Mouse (Mus musculus) fibroblast of lung, adult 2 months (primary cell): ENCODE results near the gene Dctn3.
"Not testable (repeated sequence)": the region's sequence is repeated elsewhere in the genome, so short reads cannot be mapped to it uniquely, and the experiment has no call there.

Source experiments
- DNase-seq: peaks from one replicate; pipeline ENCODE4 v3.0.0-alpha.2; 2011; ENCODE audit warnings: low read depth

The Dctn3 gene

DNA sequence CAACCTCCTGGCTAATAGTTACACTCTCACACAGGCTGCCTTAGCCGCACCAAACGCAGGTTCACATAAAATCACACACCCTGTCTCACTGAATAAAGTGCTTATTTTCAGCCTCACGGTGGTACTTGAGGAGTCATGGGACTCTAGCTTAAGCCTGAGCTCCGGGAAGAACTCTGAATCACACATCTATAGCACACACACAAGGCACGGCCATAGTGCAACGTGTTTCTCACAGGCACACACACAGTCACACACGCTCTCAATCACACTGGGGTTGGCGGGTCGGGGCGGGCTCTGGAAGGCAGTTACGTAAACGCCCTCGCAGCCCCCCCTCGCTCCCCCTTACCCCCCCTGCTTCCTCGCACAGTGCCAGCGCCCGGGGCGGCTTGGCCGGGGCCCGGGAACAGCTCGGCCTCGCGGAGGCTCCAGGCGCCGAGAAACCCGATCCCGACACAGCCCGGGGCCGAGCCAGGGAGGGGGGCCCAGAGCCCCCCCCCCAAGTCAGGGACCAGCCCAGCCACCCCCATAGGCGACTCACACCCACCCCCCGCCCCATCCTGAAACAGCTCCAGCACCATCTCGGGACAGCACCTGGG is 24.5 kb downstream of the Dctn3 start:
- not testable (repeated sequence) for DNase-seq

DNA sequence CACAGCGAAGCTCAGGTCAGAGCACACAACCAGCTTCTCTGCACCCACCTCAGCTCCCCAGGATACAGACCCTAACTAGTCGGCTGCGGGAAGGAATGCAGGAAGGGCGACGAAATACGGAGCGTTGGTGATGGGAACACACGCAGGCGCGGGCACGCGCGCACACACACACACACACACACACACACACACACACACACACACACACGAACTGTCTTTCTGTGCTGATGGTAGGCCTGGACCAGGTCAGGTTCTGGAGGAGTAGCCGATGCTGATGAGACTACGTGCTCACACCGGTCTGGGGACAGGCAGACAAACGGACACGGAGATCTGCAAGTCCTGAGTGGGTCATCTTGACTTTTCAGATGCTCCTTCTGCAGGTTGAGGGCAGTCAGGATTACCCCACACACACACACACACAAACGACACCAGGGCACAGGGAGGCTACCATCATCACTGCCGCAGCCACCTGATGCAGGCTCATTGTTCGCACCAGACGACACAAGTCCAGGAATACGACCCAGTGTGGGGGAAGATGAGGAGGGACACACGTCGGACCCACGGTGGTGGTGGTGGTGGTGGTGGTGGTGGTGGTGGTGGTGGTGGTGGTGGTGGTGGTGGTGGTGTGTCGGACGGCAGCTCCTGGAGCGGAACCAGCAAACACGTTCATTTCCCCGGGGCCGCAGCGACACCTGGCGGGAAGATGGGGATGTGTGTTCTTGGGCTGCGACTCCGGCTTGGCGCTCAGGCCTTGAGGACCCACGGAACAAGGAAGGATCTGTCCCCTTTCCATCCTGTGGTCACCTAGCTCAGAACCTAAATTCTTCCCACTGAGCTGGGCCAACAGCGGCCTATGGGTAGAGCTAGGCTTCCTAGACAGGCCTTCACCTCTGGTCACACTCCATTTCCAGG is 25.8 kb downstream of the Dctn3 start, which contains the start of gene Cntfr:
Gene Cntfr, minus strand, starts transcription at position 160 of the 912 bp plus-strand sequence.
- not testable (repeated sequence) for DNase-seq

DNA sequence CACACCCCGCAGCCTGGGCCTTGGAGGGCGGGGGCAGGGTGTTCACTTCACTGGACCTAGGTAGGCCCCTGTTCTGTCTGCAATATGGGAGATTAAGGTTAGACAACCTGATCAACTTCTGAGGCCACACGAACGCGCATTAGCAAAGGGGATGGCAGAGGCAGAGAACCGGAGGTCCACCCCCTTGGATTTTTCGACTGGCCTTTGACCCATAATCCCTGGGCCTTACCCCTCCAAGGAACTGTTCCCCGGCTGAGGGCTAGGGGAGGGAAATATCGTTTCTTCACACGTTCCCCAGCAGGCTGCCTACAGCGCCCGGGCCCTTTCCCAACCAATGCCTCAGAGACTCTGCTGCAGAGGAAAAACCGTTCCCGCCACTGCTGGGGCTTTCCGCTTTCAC is 26.5 kb downstream of the Dctn3 start:
- DNase-seq: not testable (repeated sequence)

DNA sequence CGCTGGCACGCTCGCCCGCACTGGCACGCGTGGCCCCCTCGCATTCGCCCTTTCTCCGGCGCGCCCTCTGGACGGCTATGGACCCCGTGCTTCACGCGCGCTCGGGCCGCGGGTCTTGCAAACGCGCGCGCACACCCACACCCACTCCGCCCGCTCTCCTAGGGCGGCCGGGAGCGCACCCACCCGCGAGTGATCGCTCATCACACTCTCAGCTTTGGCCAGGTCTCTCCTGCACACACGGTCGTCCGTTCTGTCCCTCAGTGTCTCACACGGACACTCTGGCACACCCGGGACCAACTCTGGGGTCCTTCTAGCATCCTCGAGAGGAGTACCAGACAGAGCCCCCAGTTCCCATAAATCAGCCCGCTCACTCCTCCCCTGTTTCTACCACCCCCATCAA is 27.2 kb downstream of the Dctn3 start:
- not testable (repeated sequence) for DNase-seq

DNA sequence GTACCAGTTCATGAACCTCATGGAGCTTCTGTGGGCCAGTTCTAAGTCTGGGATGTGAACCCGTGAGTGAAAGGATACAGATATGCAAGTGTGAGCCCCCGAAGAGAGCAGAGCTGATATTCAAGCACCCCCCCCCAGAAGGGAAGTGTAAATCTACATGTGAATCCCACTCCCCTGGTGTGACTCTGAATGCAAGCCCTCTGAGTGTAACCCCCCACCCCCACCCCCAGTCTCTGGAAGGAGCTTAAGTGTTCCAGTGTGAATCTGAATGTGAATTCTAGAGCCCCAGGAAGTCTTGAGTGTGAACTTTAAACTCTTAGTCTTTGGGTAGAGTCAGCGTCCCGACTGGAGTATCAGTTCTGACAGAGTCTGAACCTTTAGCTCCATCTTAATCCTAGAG is 29.5 kb downstream of the Dctn3 start:
- not testable (repeated sequence) for DNase-seq

DNA sequence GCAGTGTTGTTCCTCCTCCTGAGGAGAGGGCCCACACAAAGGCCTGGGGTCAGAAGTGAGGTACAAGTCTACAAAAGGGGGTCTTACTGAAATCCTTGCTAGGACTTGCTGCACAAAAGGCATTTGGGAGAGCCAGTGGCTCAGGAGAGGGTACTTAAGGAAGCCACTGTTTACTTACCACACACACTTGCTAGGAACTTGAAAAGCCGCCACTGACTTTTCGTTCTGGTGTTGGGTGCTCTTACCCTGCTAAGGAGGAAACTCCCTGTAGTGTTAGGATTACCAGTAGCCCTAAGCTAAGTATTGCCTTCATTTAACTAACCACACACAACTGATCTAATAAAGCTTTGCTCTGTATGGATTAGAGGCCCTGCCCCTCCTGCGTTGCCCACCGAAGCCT is 33.0 kb downstream of the Dctn3 start:
- DNase-seq: not testable (repeated sequence)

DNA sequence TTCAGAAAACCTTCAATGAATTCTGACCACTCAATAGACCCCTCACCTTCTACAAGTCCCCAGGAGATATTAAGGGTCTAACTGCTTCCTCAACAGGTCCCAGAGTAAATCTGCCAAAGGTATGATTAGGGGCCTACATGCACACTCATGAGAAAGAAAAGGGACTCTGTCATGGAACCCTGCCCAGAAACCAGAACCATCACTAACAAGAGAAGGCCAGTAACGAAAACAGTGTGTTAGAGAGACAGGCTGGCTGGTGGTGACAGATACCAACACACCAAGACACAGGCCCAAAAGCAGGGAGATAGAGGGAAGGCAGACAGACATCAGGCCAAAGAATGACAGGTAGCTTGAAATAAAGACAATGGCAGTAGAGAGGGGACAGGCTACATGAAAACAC is 34.4 kb downstream of the Dctn3 start:
- DNase-seq: not testable (repeated sequence)

DNA sequence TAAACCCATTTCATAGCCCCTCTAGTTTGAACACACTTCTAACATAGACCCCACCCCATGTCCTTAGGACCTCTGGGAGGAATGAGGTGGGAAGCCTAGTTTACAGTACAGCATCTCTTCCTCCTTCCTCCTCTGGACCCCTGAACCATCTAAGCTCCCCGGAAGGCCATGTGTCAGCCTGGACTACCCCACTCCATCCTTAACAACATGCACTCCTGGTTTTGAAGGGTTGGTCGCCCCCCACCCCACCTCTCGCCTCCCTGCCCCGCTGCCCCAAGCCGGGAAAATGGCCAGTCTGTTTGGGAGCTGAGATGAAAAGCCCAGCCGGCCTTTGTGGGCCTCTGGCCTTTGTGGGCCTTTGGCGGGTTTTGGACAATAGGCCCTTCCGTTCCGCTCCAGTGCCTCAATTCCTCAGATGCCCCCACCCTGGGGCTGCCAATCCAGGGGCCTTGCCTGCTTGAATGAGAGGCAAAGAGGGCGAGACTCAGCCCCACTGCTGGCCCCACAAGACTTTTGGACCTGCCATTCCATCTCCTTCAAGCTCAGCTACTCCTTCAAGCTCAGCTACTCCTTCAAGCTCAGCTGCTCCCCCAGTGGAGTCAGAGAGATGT is 37.0 kb downstream of the Dctn3 start:
- not testable (repeated sequence) for DNase-seq

DNA sequence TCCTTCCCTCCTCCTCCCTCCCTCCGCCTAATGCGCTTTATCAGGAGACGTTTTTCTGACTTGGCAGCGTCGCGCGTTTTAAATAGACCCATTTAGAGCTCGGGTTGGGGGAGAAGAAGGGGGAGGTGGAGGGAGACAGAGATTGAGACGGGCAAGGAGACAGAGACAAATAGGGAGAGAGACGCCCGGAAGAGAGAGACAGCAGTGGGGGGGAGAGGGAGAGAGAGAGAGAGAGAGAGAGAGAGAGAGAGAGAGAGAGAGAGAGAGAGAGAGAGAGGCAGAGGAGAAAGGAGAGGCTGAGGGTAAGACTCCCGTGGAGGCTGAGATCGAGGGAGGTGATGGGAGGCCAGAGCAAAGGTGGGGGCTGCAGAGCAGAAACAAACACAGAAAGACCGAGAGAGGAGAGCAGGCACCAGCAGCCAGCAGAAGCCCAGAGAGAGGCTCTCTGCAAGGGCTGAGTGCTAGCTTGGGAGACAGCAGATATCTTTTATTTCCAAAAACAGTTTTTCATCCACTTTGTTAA is 38.0 kb downstream of the Dctn3 start:
- not testable (repeated sequence) for DNase-seq

DNA sequence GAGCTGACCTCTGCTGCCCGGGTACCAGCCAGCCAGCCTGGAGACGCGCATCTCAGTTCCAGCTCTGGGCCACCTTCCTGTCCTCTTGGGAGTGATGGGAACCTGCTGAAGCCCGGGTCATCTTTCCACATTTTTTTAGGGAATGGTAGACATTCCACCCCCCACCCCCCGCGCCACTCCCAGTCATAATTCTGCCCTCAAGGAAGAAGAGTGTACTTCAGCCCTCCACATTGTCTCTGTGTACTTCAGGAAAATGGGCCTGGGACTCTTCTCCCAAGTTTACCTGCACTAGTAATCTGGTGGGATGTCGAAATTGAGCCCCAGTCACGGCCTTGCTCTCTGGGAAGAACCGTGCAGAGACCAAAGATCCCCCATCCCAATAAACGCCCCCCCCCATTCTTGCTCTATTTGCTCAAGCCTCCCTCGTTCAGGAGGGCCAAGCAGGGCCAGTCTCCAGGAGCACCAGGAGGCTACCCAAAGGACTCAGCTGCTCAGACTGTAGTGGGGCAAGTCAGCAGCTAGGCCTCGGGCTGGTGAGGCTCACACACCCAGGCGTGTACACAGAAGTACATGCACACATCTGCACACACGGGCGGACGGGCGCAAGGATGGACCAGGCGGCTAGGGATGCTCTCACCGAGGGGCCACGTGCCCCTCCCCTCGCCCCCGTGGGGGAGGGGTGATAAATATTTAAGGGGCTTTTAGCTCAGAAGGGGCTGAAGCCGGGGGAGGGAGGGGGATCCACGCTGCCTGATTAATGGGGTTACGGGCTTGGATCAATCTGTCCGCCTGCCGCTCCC is 38.6 kb downstream of the Dctn3 start:
- not testable (repeated sequence) for DNase-seq

DNA sequence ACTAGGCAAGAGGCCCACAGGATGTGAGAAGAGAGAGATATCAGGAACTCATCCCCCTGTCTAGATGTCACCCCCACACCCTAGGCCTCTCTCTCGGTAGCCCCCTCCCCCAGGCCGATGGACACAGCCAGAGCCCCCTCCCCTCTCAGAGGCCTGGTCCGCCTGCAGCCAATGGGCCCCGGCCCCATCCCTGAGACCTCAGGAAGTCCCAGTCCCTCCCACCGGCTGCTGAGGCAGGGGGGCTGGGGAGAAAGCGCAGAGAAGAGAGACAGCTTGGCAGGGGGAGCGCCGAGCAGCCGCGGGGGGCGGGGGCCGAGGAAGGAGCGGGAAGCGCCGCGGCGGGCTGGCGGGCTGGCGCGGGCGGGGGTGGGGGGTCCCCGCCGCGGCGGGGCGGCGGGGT is 39.7 kb downstream of the Dctn3 start:
- not testable (repeated sequence) for DNase-seq

DNA sequence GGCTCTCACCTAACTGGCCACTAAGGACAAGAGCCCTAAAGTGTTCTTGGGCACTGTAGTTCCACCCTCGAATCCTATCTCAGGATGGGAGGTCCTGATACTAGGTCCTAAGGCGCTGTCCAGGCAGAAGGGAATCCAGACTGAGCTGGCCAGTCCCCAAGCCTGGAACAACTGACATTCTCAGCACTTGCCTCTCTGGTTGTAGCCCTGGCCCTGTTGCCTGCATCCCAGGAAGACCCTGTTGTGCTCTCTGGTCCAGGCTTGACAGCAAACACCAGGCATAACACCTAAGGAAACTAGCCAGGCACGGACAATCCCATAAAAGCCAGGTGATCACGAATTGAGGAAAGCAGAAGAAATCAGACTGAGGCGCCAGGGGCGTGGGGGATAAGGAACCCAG is 40.2 kb downstream of the Dctn3 start:
- DNase-seq: no peak

DNA sequence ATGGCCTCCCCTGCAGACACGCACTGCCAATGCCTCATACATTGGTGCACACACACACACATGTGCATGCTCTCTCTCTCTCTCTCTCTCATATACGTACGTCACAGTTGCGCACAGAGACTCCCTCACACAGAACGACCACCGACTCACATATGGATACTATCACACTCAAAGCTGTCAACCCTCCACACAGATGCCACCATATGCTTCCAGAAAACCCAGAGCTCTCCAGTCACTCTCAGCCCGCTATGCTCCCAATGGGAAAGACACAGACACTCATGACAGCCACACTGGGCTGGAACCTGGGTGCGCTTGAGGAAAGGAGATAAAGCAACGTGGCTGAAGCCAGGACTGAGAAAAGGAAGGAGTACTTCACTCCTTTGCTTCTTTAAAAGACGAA is 41.0 kb downstream of the Dctn3 start:
- DNase-seq: no peak

DNA sequence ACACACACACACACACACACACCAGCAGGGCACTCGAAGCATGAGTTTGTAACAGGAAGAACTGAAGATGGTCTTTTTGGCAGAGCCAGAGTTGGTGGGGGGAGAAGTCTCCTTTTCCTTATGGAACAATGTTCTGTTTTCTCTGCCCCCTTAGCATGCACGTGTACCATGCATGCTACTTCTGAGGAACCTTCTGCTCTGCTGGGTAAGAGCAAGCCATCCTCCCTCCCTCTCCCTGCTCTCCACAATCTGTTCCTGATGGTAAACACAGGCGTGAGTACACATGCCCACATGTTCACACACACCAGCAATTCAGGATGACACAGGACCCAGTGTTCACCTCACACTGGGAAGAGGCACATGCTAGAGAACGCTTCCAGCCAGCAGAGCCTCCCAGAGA is 41.8 kb downstream of the Dctn3 start:
- no peak for DNase-seq

DNA sequence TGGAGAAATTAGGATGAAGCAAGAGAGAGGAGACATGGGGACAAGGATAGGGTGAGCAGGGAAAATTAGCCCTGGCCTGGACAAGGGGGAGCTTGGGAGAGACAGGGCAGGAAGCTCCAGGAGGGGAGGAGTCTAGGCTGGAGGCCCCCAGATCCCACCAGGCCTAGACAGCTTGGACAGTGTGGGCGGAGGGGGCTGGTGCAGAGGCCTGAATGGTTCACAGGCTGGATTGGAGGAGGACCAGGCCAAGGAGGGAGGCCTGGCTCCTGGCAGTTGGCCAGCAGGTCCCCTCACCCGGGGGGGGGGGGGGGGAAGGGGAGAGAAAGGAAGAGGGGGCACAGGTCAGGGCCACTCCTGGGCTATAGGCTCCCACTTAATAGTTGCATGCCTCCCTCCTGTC is 43.7 kb downstream of the Dctn3 start:
- no peak for DNase-seq

DNA sequence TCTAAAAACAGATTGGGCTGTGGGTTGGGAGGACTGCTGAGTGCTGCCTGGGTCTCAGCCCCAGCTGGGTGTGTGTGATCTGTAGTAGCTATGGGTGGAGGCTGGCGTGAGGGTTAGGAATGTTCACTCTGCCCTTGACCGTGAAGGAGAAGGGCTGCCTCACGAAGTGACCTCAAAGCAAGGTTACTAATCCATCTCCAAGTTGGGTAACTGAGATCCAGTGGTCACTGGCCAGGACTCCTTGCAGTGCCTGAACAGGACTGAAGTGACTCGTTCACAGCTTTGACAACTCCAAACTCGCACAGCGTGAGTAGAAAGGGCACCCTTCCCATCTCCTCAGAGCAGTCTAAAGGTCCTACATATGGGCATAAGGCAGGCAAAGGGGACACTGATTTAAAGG is 44.1 kb downstream of the Dctn3 start:
- DNase-seq: no peak

DNA sequence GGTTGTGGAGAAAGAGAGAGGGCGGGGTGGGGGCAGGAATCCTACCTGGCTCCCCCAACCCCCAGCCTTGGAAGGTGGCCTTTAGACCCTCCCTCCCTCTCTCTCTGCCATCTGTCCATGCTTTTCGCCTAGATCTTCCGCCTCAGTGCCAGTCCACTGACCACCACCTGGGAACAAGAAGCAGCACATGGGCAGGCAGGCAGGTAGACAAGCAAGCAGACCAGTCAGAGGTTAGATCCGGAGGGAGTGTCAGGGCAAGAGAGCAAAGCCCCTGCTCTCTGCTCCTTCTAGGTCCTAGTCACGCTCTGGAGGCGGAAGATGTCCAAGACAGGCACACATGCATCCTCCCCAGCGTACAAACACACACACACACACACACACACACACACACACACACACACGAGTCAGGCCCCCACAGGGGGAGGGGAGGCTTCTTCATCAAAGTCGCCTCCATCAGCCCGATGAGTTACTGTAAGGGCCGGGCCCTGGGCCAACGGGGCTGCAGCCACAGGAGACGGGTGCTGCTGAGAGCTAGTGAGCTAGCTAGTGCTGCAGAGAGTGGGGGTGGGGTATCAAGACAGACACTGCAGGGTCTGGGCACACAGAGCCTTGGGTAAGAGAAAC is 45.9 kb downstream of the Dctn3 start:
- DNase-seq: no peak

DNA sequence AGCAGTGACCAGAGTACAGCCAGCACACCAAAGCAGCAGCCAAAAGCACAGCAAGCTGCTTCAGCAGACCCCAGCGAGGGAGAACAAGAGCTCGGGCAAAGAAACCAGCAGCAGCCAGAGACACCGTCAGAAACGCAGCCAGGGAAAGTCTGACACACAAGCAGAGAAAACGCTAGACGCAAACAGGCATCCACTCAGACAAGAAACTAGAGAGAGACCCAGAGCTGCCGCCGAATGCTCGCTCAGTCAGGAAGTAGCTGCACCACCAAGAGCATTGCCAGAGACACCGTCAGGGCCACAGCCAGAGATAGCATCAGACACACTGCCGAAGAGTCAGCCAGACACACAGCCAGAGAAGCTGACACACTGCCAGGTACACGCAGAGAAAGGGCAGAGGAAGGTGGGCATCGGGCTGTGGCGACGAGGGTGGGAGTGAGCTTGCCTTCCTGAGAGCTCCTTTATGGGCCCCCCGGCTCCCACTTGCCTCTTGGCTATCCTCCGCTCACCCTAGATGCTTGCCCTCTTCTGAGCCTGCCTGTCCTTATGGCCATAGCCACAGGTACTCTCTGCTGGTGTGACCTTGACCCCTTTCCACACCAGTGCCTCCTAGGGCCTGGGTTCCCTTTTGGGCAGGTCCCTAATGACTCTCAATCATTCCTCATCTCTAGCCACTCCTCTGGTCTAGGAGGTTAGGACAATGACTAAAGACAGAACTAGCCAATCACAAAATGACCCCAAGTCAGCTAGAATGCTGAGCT is 46.5 kb downstream of the Dctn3 start:
- no peak for DNase-seq

DNA sequence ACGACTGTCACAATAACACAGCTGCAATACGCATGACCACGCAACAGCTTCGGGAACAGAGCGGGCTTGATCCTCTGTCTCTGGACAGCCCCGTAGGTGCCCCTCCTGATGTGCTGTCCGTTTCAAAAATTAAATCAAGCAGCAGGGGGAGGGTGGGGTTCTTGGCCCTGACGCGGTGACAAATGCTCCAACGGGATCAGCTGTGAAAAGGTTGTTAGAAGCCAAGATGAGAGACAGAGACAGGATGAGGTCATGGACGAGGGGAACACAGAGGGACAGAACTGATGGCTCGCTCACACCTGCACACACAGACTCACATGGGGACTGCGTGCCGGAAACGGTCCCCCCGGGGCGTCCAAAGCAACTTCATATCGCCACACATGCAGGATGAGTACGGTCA is 49.8 kb downstream of the Dctn3 start:
- DNase-seq: no peak

DNA sequence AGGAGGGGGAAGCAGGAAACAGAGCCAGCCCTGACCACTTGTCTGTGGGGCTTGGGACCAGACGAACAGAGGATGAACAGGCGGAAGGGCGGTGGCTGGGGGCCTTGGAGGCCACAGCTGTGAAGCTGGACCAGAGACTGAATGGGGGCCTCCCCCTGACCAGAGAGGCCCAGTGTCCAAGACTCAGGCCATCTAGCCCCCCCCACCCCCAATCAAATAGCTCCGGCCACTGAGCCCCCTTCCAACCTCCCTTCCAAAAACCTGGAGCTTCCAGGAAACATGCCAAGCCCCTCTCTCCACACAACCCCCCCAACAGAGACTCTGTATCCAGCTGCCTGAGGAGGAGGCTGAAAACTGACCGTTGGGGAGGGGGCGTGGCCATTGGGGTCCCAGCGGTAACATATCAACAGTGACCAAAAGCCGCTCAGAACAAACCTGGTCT is 50.4 kb downstream of the Dctn3 start:
- no peak for DNase-seq
